Mouse (Mus musculus): ENCODE measurements around the gene Tmem63a.

- no peak for TF ChIP-seq CTCF (IDR thresholded peaks at IDR 0.05; ENCODE audit: low read depth, low read length)
- no peak for TF ChIP-seq POLR2A (IDR thresholded peaks at IDR 0.05; ENCODE audit: extremely low read depth, insufficient read depth, low read length)
These were observed 3.1 kb downstream of the Tmem63a start for GRCm38 (mm10) chr1:180945001-180945980.
